Mouse (Mus musculus): ENCODE measurements around the gene Rbm12.

Gene Rbm12

GRCm38 (mm10) chr2:156079674-156080073 lies 32.1 kb downstream of the Rbm12 start:
- no peak for DNase-seq (ENCODE audit: low read depth, low spot score)

GRCm38 (mm10) chr2:156079183-156079560 lies 32.6 kb downstream of the Rbm12 start:
- DNase-seq (ENCODE audit: low read depth, low spot score): no peak

GRCm38 (mm10) chr2:156078421-156079182 lies 33.2 kb downstream of the Rbm12 start:
- no peak for DNase-seq (ENCODE audit: low read depth, low spot score)

GRCm38 (mm10) chr2:156077461-156077860 lies 34.3 kb downstream of the Rbm12 start:
- DNase-seq (ENCODE audit: low read depth, low spot score): no peak

- DNase-seq (ENCODE audit: low read depth, low spot score): no peak
Observed at GRCm38 (mm10) chr2:156073725-156074124, 38.1 kb downstream of the Rbm12 start.

- no peak for DNase-seq (ENCODE audit: low read depth, low spot score)
Observed at GRCm38 (mm10) chr2:156071236-156071635, 40.5 kb downstream of the Rbm12 start.

GRCm38 (mm10) chr2:156067916-156068315 lies 43.9 kb downstream of the Rbm12 start:
- no peak for DNase-seq (ENCODE audit: low read depth, low spot score)

GRCm38 (mm10) chr2:156066126-156066525 lies 45.7 kb downstream of the Rbm12 start:
- no peak for DNase-seq (ENCODE audit: low read depth, low spot score)

- DNase-seq (ENCODE audit: low read depth, low spot score): peak; percentile 89
Observed at GRCm38 (mm10) chr2:156065099-156066041, 46.4 kb downstream of the Rbm12 start, which contains the start of gene Spag4. Spag4 (plus strand) TSS chr2:156065175.

- no peak for DNase-seq (ENCODE audit: low read depth, low spot score)
Observed at GRCm38 (mm10) chr2:156052816-156053215, 59.0 kb downstream of the Rbm12 start, which contains the start of gene Fer1l4. Fer1l4 (minus strand) TSS chr2:156052947.

GRCm38 (mm10) chr2:156047929-156048328 lies 63.8 kb downstream of the Rbm12 start:
- peak; percentile 55 for DNase-seq (ENCODE audit: low read depth, low spot score)

- DNase-seq (ENCODE audit: low read depth, low spot score): no peak
Observed at GRCm38 (mm10) chr2:156042903-156043302, 68.9 kb downstream of the Rbm12 start.
